Mouse (Mus musculus): ENCODE measurements around the gene Znrf1.

GRCm38 (mm10) chr8:111571661-111572060, 35.8 kb downstream of the Znrf1 start:
- no peak for TF ChIP-seq POLR2A (IDR thresholded peaks at IDR 0.05; ENCODE audit: borderline replicate concordance, insufficient read depth, low read length)
- no peak for TF ChIP-seq CTCF (IDR thresholded peaks at IDR 0.05; ENCODE audit: borderline replicate concordance, insufficient read depth, low read depth, low read length)
